Mouse (Mus musculus): ENCODE measurements around the gene Rabggtb.
A peak's percentile ranks its signal among the peaks of the same experiment; 100 is the strongest.

The Rabggtb gene

GRCm38 (mm10) chr3:153912546-153913509, at the start of gene Rabggtb:
Gene Rabggtb, minus strand, starts transcription at chr3:153913009.
- DNase-seq (ENCODE audit: low spot score in 2 of 2) = peak; percentile 94 to 95

GRCm38 (mm10) chr3:153961632-153962389, 49.0 kb upstream of the Rabggtb start:
- no peak for DNase-seq (ENCODE audit: low spot score in 2 of 2)

GRCm38 (mm10) chr3:153960884-153961283, 48.1 kb upstream of the Rabggtb start:
- no peak for DNase-seq (ENCODE audit: low spot score in 2 of 2)

DNA sequence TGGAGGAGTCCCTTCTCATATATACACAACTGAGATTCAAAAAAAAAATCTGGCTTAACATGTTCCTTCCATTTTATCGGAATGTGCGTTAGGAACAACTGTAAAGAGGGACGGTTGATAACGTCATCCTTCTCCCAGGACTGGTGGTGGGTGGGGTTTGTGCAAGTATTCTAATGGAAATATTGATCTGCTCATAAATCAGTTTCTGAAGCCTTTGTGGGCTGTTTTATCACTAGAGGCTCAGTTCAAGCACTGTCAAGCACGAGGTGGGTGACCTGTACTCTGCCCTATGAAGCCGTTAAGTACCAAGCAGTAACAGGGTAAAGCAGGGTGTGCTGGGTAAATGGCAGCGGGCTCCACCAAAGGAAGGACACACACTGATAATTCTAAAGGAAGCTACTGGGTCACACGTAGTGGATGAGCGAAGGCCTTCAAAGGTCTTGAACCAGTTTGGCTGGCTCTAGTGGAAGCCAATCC, 47.0 kb upstream of the Rabggtb start:
- no peak for DNase-seq (ENCODE audit: low spot score in 2 of 2)

DNA sequence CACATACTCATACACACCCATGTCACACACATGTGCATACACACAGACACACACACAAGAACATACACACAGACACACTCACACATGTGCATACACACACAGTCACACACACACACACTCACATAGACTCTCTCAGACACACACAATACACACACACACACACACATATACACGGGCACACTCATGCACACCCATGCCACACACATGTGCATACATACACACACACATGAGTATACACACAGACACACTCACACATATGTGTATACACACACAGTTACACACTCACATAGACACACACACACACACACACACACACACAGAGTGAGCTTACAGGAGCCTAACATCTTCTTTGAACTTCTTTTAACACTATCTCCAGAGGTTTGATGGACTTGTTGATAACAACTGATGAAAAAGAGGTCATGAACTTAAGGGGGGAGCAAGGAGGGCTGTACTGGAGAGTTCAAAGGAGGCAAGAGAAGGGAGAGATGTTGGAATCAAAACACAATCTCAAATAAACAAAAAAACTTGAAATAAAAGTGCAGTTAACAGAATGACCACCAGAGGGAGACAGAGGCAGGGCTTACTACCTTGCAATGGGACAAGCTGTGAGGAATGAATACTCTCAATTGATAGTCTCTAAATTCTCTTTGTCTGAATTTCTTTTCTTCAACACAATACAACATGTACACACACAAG, 46.4 kb upstream of the Rabggtb start:
- no peak for DNase-seq (ENCODE audit: low spot score in 2 of 2)

DNA sequence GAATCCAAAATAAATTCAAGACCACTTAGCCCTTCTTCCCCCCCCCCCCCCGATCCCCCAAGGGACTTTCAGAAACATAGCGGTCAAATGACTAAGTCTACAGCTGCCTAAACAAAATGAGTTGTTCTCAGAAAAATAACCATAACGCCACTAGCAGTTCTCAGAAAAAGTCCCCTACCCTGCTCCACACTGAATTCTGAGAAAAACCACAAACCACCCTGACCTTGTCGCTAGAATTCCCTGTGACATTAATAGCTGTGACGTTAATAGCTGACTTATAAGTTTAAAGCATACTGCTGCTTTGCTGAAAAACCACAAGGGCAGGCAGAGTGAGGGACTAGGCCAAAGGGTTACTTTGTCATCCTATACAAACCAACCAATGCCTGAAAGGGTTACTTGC, 45.1 kb upstream of the Rabggtb start:
- no peak for DNase-seq (ENCODE audit: low spot score in 2 of 2)

DNA sequence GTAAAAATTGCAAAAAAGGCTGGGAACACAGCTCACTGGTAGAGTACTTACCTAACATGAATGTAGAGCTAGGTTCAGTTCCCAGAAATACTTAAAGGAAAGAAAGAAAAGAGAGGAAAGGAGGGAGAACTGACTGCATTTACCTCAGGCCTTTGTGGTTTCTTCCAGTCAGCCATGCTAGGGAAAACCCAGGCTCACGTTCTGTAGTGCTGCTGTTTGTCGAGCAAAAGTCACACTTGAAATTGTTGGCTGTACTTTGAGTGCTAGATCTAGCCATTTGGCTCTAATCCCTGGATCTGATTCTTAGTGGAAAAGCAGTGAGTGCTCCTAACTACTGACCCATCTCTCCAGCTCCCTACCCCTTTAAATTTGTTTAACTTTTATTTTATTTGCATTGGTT, 35.4 kb upstream of the Rabggtb start:
- DNase-seq (ENCODE audit: low spot score in 2 of 2) = no peak

GRCm38 (mm10) chr3:153947271-153947670, 34.5 kb upstream of the Rabggtb start:
- no peak for DNase-seq (ENCODE audit: low spot score in 2 of 2)

- DNase-seq (ENCODE audit: low spot score in 2 of 2) = peak; percentile 99
Observed at GRCm38 (mm10) chr3:153944335-153944990, 31.7 kb upstream of the Rabggtb start, which contains the start of gene Acadm. Gene Acadm, minus strand, starts transcription at chr3:153944632.

DNA sequence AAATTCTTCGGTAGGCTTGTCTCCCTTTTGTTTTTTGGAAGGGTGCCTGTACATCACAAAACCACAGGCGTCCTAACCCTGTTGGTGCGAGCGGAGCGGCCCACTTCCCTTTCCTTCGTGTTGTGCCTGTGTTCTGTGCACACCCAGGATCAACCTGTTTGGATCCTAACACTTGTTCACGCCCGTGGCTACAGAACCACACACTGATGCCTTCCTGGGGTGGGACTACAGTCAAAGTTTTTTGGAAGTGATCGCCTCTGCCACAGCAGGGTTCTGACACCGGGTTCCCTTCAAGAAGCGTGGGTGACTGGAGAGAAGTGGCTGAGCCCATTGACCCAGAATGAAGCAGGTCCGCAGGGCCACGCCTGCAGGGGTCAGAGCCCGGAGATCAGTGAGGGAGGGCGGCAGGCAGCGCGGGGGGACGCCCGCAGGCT, 31.1 kb upstream of the Rabggtb start:
- no peak for DNase-seq (ENCODE audit: low spot score in 2 of 2)

GRCm38 (mm10) chr3:153943003-153943640, 30.3 kb upstream of the Rabggtb start:
- DNase-seq (ENCODE audit: low spot score in 2 of 2) = no peak

- peak in 1 of 2 experiments; percentile 55 for DNase-seq (ENCODE audit: low spot score in 2 of 2)
Observed at GRCm38 (mm10) chr3:153941613-153942012, 28.8 kb upstream of the Rabggtb start.

GRCm38 (mm10) chr3:153940486-153940885, 27.7 kb upstream of the Rabggtb start:
- DNase-seq (ENCODE audit: low spot score in 2 of 2) = no peak

DNA sequence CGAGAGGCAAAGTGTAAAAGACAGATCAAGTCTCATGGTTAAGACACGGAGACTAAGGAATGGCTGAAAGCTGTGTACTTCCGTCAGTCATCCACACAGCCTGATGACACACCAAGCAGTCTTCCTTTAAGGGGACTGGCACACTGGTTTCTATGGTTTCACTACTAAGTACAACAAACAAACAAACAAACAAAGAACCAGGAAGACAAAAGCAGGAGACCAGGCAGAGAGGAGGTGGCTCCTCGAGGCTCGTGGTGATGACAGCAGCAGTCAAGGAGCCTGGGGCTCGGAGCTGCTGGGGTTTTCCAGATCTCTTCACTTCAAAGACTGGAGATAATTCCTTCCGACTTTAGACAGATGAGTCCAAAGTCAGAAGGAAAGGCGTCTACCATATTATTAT, 27.2 kb upstream of the Rabggtb start:
- no peak for DNase-seq (ENCODE audit: low spot score in 2 of 2)

- no peak for DNase-seq (ENCODE audit: low spot score in 2 of 2)
Observed at GRCm38 (mm10) chr3:153937116-153937810, 24.5 kb upstream of the Rabggtb start.

GRCm38 (mm10) chr3:153935878-153936277, 23.1 kb upstream of the Rabggtb start:
- peak; percentile 36 to 46 for DNase-seq (ENCODE audit: low spot score in 2 of 2)

DNA sequence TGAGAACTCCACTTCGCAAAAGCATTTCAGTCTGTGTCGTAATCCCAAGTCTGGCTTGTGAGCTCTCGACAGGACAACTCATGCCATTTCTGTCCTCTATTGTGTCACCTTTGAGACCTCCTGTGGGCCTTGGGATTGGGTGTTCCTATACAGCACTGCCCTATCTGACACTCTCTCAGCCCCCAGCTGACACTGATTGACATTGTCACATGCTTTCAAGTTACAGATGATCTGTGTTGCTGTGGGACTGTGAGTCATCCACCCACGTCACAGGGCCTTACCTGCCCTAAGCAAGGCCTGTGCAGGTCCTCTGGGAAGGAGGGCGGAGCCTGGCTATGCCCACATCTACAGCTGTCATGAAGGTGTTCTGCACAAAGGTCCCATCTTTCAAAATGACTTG, 19.7 kb upstream of the Rabggtb start:
- DNase-seq (ENCODE audit: low spot score in 2 of 2) = no peak

DNA sequence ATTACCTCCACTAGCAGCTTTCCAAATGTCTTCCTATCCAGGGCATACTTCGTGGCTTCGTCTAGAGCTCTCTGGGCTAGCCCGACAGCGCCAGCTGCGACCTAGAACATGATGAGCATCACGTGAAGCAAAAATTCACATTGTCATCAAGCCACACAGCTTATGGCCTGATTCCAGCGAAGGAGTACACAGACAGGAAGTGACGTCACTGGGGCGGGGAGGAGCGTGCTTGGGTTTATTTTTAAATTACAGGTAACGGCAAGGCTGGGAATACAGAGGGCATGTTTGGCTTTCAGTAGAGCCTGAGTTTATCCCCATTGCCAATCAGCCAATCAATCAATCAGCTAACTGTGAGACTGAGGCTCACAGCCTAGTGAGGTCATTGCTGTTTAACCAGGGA, 16.7 kb upstream of the Rabggtb start:
- DNase-seq (ENCODE audit: low spot score in 2 of 2) = no peak

- DNase-seq (ENCODE audit: low spot score in 2 of 2) = no peak
Observed at GRCm38 (mm10) chr3:153926333-153926732, 13.5 kb upstream of the Rabggtb start.

Data from heart, adult 9 months (tissue).